Mouse (Mus musculus) bone marrow macrophage, adult 2 months (primary cell): ENCODE measurements at regions not wholly inside any gene's neighbourhood (a gene's known extent, or its start where the extent isn't known, plus 50 kb on each side); places are given as distances from the start of the nearest gene placed in this dataset.

ENCODE experiments used
- CTCF ChIP-seq: IDR thresholded peaks from 2 replicates; pipeline ENCODE4 v1.5.1; 2012; ENCODE audit warnings: low read depth, mild to moderate bottlenecking, low read length, moderate library complexity
- POLR2A ChIP-seq: IDR thresholded peaks from 2 replicates; pipeline ENCODE4 v1.6.1; 2012; ENCODE audit warnings: mild to moderate bottlenecking, low read depth, low read length, borderline replicate concordance

DNA sequence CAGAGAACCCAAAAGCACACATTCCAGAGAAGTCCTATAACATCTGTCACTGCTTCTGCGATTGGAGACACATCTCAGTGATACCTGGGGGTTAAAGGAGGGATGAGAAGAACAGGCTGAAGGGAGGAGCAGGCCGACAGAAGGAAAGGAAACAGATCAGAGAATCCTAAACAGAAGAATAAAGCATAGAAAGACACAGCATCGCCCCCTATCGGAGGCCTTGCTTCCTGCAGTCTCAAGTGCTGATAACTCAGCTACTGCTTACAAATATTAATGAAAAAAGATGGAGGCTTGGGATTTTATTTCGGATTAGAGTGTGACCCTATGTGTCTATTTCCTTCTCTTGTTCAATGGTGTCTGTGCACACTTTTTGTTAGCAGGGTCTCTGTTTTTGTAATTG is 255.6 kb upstream of the Gm5148 start:
- no peak for TF ChIP-seq CTCF
- no peak for TF ChIP-seq POLR2A
